ENCODE assay signal across 25 mouse cellular contexts in the genomic region with DNA sequence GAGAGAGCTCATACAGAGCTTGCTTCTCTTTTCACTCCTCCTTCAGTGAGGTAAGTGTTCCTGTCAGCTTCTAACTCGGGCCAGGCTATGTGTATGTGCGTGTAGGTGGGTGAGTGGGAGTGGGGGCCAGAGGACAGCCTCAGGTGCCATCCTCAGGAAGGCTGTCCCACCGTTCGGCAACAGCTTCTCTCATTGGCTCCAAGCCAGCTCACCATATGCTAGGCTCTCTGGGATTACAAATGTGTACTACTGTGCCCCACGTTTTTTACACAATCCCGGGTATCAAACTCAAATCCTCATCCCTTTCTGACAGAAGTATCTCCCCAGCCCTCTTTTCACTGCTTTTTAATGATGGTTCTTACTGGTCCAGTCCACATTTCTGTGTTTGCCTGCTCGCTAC. TPM values are rescaled to one million over a fixed set of nuclear protein-coding genes. Genes with fewer than 3 reads are reported as not detected.
DNase-seq lines count a peak whose midpoint lies in the region; TF ChIP-seq lines count a peak whose summit lies in the region.
"Had no signal": no experiment of that assay in that cellular context is flagged by ENCODE, and none has a peak within 500 bp of the region (broad histone marks: within the 10 kb centered on the region; RNA-seq: fewer than 3 reads in every experiment).

No protein-coding gene starts in this region.

- no peaks in the 10 kb centered on the region for H3K9me3 ChIP-seq in heart, embryonic 10.5 days
- H3K9me3 ChIP-seq: hindbrain, embryonic 15.5 days; kidney, embryonic 15.5 days; limb, embryonic 13.5 days; liver, embryonic 13.5 days; megakaryocyte, embryonic 14.5 days; neural tube, embryonic 13.5 days had no signal

- no peaks in the 10 kb centered on the region for H3K27me3 ChIP-seq in heart, embryonic 10.5 days (ENCODE audit: insufficient read depth, poor library complexity, severe bottlenecking)
- H3K27me3 ChIP-seq: hindbrain, embryonic 15.5 days; kidney, embryonic 15.5 days; limb, embryonic 13.5 days; liver, embryonic 13.5 days; megakaryocyte, embryonic 14.5 days; neural tube, embryonic 13.5 days had no signal

- TF ChIP-seq CTCF in lung, adult 2 months (IDR thresholded peaks at IDR 0.05; ENCODE audit: insufficient read depth, low read length): no peak
- TF ChIP-seq CTCF in brain, embryonic 14.5 days (IDR thresholded peaks at IDR 0.05; ENCODE audit: borderline replicate concordance, extremely low read depth, insufficient read depth, insufficient read length): no peak

- no peak for TF ChIP-seq POLR2A in lung, adult 2 months (IDR thresholded peaks at IDR 0.05; ENCODE audit: borderline replicate concordance, extremely low read depth, low read depth, low read length)
- TF ChIP-seq POLR2A in brain, embryonic 14.5 days (IDR thresholded peaks at IDR 0.05; ENCODE audit: borderline replicate concordance, extremely low read depth, insufficient read depth, insufficient read length, poor library complexity, severe bottlenecking): no peak

- no peak overlapping the region for H3K4me3 ChIP-seq in heart, embryonic 10.5 days
- no peak overlapping the region for H3K4me3 ChIP-seq in lung, adult 2 months (replicated peaks; ENCODE audit: extremely low read depth, low read depth, low read length)
- H3K4me3 ChIP-seq: hindbrain, embryonic 15.5 days; kidney, embryonic 15.5 days; limb, embryonic 13.5 days; liver, embryonic 13.5 days; megakaryocyte, embryonic 14.5 days; neural tube, embryonic 13.5 days had no signal

- WGBS in heart, embryonic 10.5 days: 82% methylated on average over 7 of the region's 7 CpGs
- WGBS in lung, adult 2 months: 58% methylated on average over 7 of the region's 7 CpGs

- peaks cover 13% of the 10 kb centered on the region; the same call in 1 of the 2 replicates for H3K36me3 ChIP-seq in heart, embryonic 10.5 days

- no peaks in the 10 kb centered on the region for H3K4me1 ChIP-seq in heart, embryonic 10.5 days
- H3K4me1 ChIP-seq in lung, adult 2 months (ENCODE audit: control insufficient read depth, insufficient read depth, low read length): peaks cover 2% of the 10 kb centered on the region
- H3K4me1 ChIP-seq: hindbrain, embryonic 15.5 days; liver, embryonic 13.5 days; neural tube, embryonic 13.5 days had no signal

- no peak overlapping the region for H3K27ac ChIP-seq in heart, embryonic 10.5 days
- H3K27ac ChIP-seq: hindbrain, embryonic 15.5 days; kidney, embryonic 15.5 days; limb, embryonic 13.5 days; liver, embryonic 13.5 days; neural tube, embryonic 13.5 days had no signal

- DNase-seq in heart, adult 11 months: peak; percentile 77
- DNase-seq in heart, embryonic 10.5 days (ENCODE audit: low spot score): no peak
- DNase-seq in lung, postnatal 10 days: peak; percentile 15
- no peak for DNase-seq in lung, adult 2 months
- DNase-seq in brain, embryonic 14.5 days (ENCODE audit: low read depth): peak; percentile 17
- DNase-seq in cerebellum, postnatal 25 days: peak; percentile 16 to 42
- no peak for DNase-seq in frontal cortex, postnatal 14 days (ENCODE audit: low spot score in 2 of 2)
- DNase-seq: gastrocnemius, postnatal 10 days; heart, adult 18-20 months; heart, postnatal 36 days; kidney, postnatal 4 days; liver, embryonic 13.5 days; midbrain, embryonic 14.5 days; thymus, postnatal 36 days had no signal

RNA-seq across cellular contexts. Expression of gene Dclre1c, which starts 20.3 kb away (rescaled TPM):
- 6.3 and 6.7 TPM in 2 replicates for polyA plus RNA-seq in heart, embryonic 10.5 days (2016; fragmentation: Nextera tagmentation; extraction: Ambion mirVana)
- polyA plus RNA-seq in lung, adult 2 months (2012; rRNA removed): 2.4 and 3.5 TPM in 2 replicates
- polyA plus RNA-seq in brain, embryonic 14.5 days (2012; rRNA removed): 13.0 and 14.9 TPM in 2 replicates

RNA-seq across cellular contexts. Expression of gene Meig1, which starts 21.8 kb away (rescaled TPM):
- polyA plus RNA-seq in heart, embryonic 10.5 days (2016; fragmentation: Nextera tagmentation; extraction: Ambion mirVana): not detected in 2 replicates
- 1.5 and 1.7 TPM in 2 replicates for polyA plus RNA-seq in lung, adult 2 months (2012; rRNA removed)
- 0.72 and 3.0 TPM in 2 replicates for polyA plus RNA-seq in brain, embryonic 14.5 days (2012; rRNA removed)
- polyA plus RNA-seq: C2C12; heart, embryonic 14.5 days; kidney, embryonic 15.5 days; limb, embryonic 13.5 days; liver, embryonic 13.5 days; stomach, embryonic 14.5 days had no signal

RNA-seq across cellular contexts. Expression of gene Suv39h2, which starts 30.6 kb away (rescaled TPM):
- polyA plus RNA-seq in heart, embryonic 10.5 days (2016; fragmentation: Nextera tagmentation; extraction: Ambion mirVana): 12.7 and 20.0 TPM in 2 replicates
- polyA plus RNA-seq in lung, adult 2 months (2012; rRNA removed): 0.25 and 0.26 TPM in 2 replicates
- polyA plus RNA-seq in brain, embryonic 14.5 days (2012; rRNA removed): 8.1 and 11.4 TPM in 2 replicates

RNA-seq across cellular contexts. Expression of gene Olah, which starts 47.2 kb away (rescaled TPM):
- polyA plus RNA-seq in heart, embryonic 10.5 days (2016; fragmentation: Nextera tagmentation; extraction: Ambion mirVana): not detected in 2 replicates
- polyA plus RNA-seq in lung, adult 2 months (2012; rRNA removed): not detected in 2 replicates
- polyA plus RNA-seq in brain, embryonic 14.5 days (2012; rRNA removed): 0.04 TPM in 1 of 2 replicates, not detected in the other
- polyA plus RNA-seq: C2C12; forebrain, embryonic 11.5 days; frontal cortex, adult 2 months; heart, embryonic 14.5 days; hindbrain, embryonic 15.5 days; kidney, embryonic 15.5 days; liver, embryonic 13.5 days; lung, embryonic 16.5 days; midbrain, embryonic 14.5 days; neural tube, embryonic 13.5 days; stomach, embryonic 14.5 days had no signal

Comparison
In these comparisons a context has a peak if more than half of its experiments do, and no peak if none do; other contexts are left out.
1. DNase-seq: peak in heart, adult 11 months (single experiment), lung, postnatal 10 days (single experiment), brain, embryonic 14.5 days (single experiment) and cerebellum, postnatal 25 days (2 of 2); none in heart, embryonic 10.5 days (single experiment), lung, adult 2 months (single experiment) and frontal cortex, postnatal 14 days (0 of 2).